Mouse (Mus musculus) lung, postnatal 0 days (tissue): Measurements from ENCODE around the gene Sipa1l3. TPM values are rescaled to one million over a fixed set of nuclear protein-coding genes. Genes with fewer than 3 reads are reported as not detected.

ENCODE experiments used
- ATAC-seq: fragments of 200-750 bp; cut with Nextera tagmentation; 2 replicates; pipeline ENCODE4 v1.8.0; 2017; ENCODE audit warnings: moderate library complexity
- DNase-seq: peaks from one replicate; pipeline ENCODE4 v3.0.0-alpha.2; 2016; ENCODE audit warnings: low spot score
- H3K27ac ChIP-seq: fragments of 300-500 bp; sonication (generic); 2 replicates; pipeline ENCODE4 v1.5.1; 2014; ENCODE audit warnings: antibody characterized with exemption, mild to moderate bottlenecking, low read length, mixed read lengths
- H3K27me3 ChIP-seq: fragments of 300-500 bp; sonication (generic); replicated peaks from 2 replicates; pipeline ENCODE4 v1.6.1; 2014; ENCODE audit warnings: low read length, mixed read lengths; ENCODE audit not compliant: insufficient read depth
- H3K36me3 ChIP-seq: fragments of 300-500 bp; sonication (generic); 2 replicates; pipeline ENCODE4 v1.6.1; 2014; ENCODE audit warnings: low read length, mixed read lengths; ENCODE audit not compliant: insufficient read depth
- H3K4me1 ChIP-seq: fragments of 300-500 bp; sonication (generic); 2 replicates; pipeline ENCODE4 v1.6.1; 2014; ENCODE audit warnings: antibody characterized with exemption, low read depth, low read length, mixed read lengths; ENCODE audit not compliant: insufficient read depth
- H3K4me2 ChIP-seq: fragments of 300-500 bp; sonication (generic); replicated peaks from 2 replicates; pipeline ENCODE4 v1.6.1; 2014; ENCODE audit warnings: low read depth, mild to moderate bottlenecking, low read length, moderate library complexity, mixed read lengths
- H3K4me3 ChIP-seq: fragments of 300-500 bp; sonication (generic); 2 replicates; pipeline ENCODE4 v1.5.1; 2014; ENCODE audit warnings: low read depth, low read length
- H3K9ac ChIP-seq: fragments of 300-500 bp; sonication (generic); replicated peaks from 2 replicates; pipeline ENCODE4 v1.6.1; 2014; ENCODE audit warnings: low read depth, mild to moderate bottlenecking
- H3K9me3 ChIP-seq: fragments of 300-500 bp; sonication (generic); 2 replicates; pipeline ENCODE4 v1.6.1; 2016; ENCODE audit warnings: low read length, mixed read lengths
- CTCF ChIP-seq: IDR thresholded peaks from 2 replicates; pipeline ENCODE4 v1.5.1; 2016; ENCODE audit warnings: antibody characterized with exemption, mild to moderate bottlenecking
- EP300 ChIP-seq: IDR thresholded peaks from 2 replicates; pipeline ENCODE4 v1.6.1; 2016; ENCODE audit warnings: antibody characterized with exemption, mild to moderate bottlenecking, control low read depth
- WGBS: fragments of 180-500 bp; shearing (Covaris S2); extraction: QIAGEN DNeasy Blood & Tissue Kit; methylation state at CpG from one replicate; pipeline ENCODE4 v1.1.7; 2014; 5-methylcytosine and 5-hydroxymethylcytosine counted together
- polyA plus RNA-seq: library from polyadenylated mRNA; unstranded; fragments of >200 nt; fragmentation: Nextera tagmentation; extraction: Ambion mirVana; gene quantifications from 2 replicates; pipeline ENCODE4 v1.2.1, GENCODE M21; 2015

The Sipa1l3 gene
- polyA plus RNA-seq, 1 experiment from 2014 or later, result 18.5 TPM

DNA sequence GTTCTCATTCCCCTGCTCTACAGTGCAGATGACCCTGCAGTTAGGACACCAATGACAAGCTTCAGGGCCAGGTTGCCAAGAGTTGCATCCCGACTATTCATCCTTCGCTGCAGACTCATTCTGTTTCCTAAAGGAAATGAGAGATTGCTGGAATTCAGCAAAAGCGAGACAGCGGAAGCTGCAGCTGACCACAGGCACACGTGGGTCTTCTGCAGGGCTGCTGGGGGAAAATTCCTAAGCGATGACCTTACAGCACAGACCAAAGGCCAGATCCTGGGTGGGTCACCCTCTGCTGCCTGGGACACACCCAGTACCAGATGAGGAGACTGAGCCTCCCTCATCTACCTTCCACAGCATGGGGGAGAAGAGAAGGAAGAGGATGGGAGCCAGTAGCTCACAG is 60.7 kb downstream of the Sipa1l3 start:
- Histone ChIP-seq H3K27ac (peak overlapping the region; percentile 26; the same call in 1 of the 2 replicates), H3K9me3 (no peaks in the 10 kb centered on the region), H3K4me1 (peaks cover 28% of the 10 kb centered on the region), H3K27me3 (no peaks in the 10 kb centered on the region), H3K36me3 (no peaks in the 10 kb centered on the region), H3K4me3 (no peak overlapping the region), H3K4me2 (no peak overlapping the region), H3K9ac (no peak overlapping the region)
- peak; percentile 38 for ATAC-seq
- DNase-seq, result peak; percentile 60
- TF ChIP-seq CTCF (no peak), EP300 (peak; percentile 44)
- 43% methylated on average over 6 of the region's 6 CpGs for WGBS

DNA sequence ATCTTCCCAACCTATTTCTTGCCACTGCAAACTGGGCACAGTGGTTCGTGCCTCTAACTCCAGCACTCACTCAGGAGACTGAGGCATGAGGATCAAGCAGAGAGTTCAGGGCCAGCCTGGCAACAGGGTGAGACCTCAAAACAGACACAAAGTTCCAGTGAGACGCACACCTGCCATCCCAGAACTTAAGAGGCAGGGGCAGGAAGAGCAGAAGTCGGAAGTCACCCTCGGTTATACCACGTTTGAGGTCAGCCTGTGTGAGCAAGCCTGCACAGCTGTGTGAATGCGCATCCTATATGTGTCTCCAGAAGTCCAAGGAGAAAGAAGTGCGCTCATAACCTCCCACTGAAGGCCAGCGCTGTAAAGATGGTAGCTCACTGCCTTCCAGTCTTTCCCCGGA is 61.7 kb downstream of the Sipa1l3 start:
- no peaks in the 10 kb centered on the region for H3K9me3 ChIP-seq
- no peak for ATAC-seq
- 78% methylated on average over 9 of the region's 9 CpGs for WGBS
- TF ChIP-seq EP300 (no peak), CTCF (no peak)
- DNase-seq, result no peak
- H3K4me1 ChIP-seq, result peaks cover 27% of the 10 kb centered on the region
- no peaks in the 10 kb centered on the region for H3K27me3 ChIP-seq
- H3K4me2 ChIP-seq, result no peak overlapping the region
- no peaks in the 10 kb centered on the region for H3K36me3 ChIP-seq
- H3K27ac ChIP-seq, result no peak overlapping the region
- H3K4me3 ChIP-seq, result no peak overlapping the region
- H3K9ac ChIP-seq, result no peak overlapping the region

DNA sequence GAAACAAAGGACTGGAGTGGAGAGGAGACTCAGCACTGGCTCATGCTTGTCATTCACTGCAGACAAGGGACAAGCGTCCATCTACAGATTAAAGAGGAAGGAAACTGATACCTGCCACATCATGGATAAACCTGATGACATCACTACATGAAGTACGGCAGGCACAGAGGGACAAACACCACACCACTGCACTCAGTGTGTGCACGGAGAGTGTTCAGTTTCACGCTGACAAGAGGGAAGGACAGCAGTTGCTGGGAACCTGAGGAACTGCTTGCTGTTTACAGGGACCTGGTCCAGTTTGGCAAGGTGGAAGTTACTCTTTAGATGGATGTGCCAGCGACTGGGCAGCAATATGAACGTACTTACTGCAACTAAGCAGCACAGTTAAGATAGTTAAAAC is 62.9 kb downstream of the Sipa1l3 start:
- no peaks in the 10 kb centered on the region for H3K9me3 ChIP-seq
- H3K4me2 ChIP-seq, result no peak overlapping the region
- no peak overlapping the region for H3K9ac ChIP-seq
- no peak overlapping the region for H3K4me3 ChIP-seq
- no peak overlapping the region for H3K27ac ChIP-seq
- no peaks in the 10 kb centered on the region for H3K27me3 ChIP-seq
- peaks cover 17% of the 10 kb centered on the region; the same call in 1 of the 2 replicates for H3K4me1 ChIP-seq
- WGBS, result 69% methylated on average over 6 of the region's 6 CpGs
- TF ChIP-seq CTCF (no peak), EP300 (no peak)
- H3K36me3 ChIP-seq, result no peaks in the 10 kb centered on the region
- ATAC-seq (no peak), DNase-seq (no peak)

DNA sequence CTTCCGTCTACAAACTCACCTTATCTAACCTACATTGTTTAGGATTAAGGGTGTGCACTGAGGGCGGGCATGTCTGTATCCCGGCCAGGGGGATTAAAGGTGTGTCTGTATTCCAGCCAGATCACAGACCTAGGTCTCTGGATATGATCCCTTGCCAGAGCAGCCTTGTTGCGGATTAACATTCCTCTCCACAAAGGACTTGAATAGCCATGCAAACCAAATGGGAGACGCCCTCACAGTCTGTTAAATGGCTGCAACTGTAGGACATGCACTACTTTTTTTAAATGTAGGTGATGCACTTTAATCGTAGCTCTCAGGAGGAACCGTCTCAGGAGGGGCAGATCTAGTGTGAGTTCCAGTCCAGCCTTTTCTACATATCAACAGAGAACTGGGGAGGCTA is 63.5 kb downstream of the Sipa1l3 start:
- Histone ChIP-seq H3K27ac (no peak overlapping the region), H3K4me3 (no peak overlapping the region), H3K36me3 (no peaks in the 10 kb centered on the region), H3K9me3 (no peaks in the 10 kb centered on the region), H3K27me3 (no peaks in the 10 kb centered on the region), H3K4me2 (no peak overlapping the region), H3K4me1 (peaks cover 16% of the 10 kb centered on the region; the same call in 1 of the 2 replicates), H3K9ac (no peak overlapping the region)
- ATAC-seq (no peak), DNase-seq (no peak)
- 74% methylated on average over 7 of the region's 7 CpGs for WGBS
- no peak for TF ChIP-seq EP300

DNA sequence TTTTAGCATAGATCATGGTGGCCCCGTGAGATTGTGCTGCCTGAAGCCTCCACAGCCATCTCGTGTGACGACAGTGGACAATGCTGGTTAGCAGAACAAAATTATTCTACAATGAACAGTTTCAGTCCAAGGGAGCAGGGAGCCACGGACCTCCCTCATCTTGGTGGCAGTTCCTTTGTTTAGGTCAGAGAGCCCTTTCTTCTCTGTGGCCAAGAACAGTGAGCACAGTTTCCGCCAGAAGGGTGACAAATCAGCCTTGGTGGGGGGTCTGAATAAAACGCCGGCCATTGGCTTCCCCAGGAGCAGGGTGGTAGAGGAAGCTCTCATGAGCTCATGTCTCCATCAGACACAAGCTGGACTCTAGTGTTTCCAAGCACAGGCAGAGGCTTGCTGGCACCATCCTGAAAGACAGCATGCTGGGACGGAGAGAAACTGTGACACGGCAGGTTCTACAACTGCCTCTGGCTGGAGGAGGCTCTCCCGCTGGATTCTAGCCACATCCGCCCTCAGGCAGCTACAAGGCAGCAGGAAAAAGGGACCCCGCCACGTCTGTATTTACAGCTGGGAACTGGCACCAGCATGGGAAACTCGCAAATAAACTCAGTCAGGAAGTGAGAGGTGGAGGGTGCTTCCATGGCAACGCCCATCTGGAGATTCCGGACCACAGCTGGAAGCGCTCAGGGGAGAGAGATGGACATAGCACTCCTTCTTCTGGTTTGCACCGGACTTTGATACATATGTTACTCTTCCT is 65.3 kb downstream of the Sipa1l3 start:
- no peaks in the 10 kb centered on the region for H3K9me3 ChIP-seq
- peak; percentile 86 for ATAC-seq
- H3K36me3 ChIP-seq, result no peaks in the 10 kb centered on the region
- H3K4me2 ChIP-seq, result peak overlapping the region; percentile 33
- no peak overlapping the region for H3K9ac ChIP-seq
- H3K27me3 ChIP-seq, result no peaks in the 10 kb centered on the region
- DNase-seq, result peak; percentile 93
- no peak overlapping the region for H3K4me3 ChIP-seq
- H3K4me1 ChIP-seq, result peaks cover 16% of the 10 kb centered on the region; the same call in 1 of the 2 replicates
- H3K27ac ChIP-seq, result peak overlapping the region; percentile 85
- 21% methylated on average over 18 of the region's 18 CpGs for WGBS
- TF ChIP-seq CTCF (no peak), EP300 (peak; percentile 88)

DNA sequence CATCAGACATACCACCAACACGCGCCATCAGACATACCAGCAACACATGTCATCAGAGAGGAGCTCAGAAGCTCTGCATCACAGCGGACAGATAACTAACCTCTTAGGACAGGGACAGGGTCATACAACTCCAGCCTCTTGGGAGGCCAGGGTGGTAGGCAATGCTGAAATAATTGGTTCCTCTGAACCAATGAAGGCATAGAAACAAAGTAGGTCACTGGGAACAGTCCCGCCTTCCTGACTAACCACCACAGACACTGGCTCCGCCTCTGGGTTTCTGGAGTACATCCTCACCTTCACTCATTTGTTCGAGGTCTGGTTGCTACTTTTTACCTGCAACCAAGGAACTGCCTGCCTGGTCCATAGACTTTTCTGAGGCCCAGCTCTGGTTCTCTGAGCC is 66.1 kb downstream of the Sipa1l3 start:
- no peak overlapping the region for H3K9ac ChIP-seq
- ATAC-seq (no peak), DNase-seq (no peak)
- H3K4me1 ChIP-seq, result peaks cover 14% of the 10 kb centered on the region; the same call in 1 of the 2 replicates
- TF ChIP-seq EP300 (no peak), CTCF (no peak)
- H3K27me3 ChIP-seq, result no peaks in the 10 kb centered on the region
- H3K27ac ChIP-seq, result peak overlapping the region; percentile 85
- WGBS, result 77% methylated on average over 6 of the region's 6 CpGs
- H3K36me3 ChIP-seq, result no peaks in the 10 kb centered on the region
- H3K9me3 ChIP-seq, result no peaks in the 10 kb centered on the region
- H3K4me2 ChIP-seq, result peak overlapping the region; percentile 33; the same call in 1 of the 2 replicates
- no peak overlapping the region for H3K4me3 ChIP-seq
